Mouse (Mus musculus) MN1 (cell line): ENCODE data around the gene Lhx5.

Experiments used
- DNase-seq: peaks from one replicate; pipeline ENCODE4 v3.0.0-alpha.2; 2016; ENCODE audit warnings: low spot score

The Lhx5 gene

DNA sequence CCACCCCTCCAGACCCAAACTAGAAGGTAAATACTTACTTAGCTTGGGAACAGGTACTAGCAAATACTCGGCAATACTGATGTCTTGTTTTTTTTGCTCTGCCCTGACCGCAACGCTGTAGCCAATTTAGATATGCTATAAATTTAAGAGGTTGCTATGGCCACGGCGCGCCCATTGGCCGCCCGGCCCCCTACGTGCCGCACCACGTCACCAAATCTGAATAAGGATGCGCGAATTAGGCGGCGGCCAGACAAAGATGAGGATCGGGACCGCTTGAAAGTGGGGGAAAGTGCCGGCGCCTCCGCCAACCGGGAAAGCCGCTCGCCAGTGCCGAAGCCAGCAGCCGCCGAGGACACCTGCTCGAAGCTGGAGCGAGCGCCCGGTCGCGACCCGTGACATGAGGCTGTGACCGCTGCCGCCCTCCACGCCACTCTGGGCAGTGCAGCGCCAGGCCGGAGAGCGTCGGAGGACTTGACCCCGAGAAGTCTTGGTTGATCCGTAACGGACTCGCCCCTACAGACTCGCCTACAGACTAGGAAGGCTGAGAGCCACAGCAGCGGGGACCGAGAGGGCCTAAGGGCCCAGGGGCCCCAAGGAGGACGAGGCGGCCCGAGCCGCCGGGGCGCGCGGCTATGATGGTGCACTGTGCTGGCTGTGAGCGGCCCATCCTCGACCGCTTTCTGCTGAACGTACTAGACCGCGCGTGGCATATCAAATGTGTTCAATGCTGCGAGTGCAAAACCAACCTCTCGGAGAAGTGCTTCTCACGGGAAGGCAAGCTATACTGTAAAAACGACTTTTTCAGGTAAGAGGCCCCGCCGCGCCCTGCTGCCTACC is at the start of gene Lhx5:
Gene Lhx5 (plus strand): TSS at position 51 of the 837 bp plus-strand sequence.
- no peak for DNase-seq

DNA sequence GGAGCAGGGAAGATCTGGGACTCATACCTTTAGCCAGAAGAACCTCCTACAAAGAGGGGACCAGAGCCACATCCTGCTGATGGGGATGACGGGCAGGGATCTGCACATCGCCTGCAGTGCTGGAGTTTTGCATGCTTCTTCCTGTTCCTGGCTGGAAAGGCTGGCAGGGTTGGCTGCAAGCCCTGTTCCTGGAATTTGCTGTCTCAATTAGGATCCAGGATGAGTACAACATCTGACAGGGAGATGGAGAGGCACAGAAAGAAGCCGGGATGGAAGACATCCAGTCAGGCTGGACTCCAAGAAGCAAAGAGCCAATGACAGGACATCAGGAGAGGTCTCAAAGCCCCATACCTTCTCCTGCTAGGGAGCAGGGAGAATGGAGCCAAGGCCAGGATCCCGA is 45.1 kb upstream of the Lhx5 start:
- no peak for DNase-seq

DNA sequence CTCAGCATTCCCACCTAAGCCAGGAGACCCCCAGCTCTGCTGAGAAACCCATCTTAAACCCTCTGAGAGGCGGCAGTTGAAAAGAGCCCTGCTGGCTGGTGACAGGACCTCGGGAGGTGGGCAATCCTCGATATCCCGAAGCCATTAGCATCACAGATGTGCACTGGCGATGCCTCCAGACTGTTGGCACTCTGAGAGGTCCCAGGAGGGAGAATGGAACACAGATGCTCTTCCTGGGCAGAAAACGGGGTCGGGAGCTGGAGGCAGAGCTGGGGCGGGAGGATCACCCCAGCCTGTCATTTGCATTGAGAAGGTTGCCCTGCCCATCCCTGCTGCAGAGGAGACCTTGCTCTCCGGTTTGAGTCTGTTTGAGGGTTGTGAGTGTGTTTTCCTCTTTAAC is 42.7 kb upstream of the Lhx5 start:
- DNase-seq, result no peak

DNA sequence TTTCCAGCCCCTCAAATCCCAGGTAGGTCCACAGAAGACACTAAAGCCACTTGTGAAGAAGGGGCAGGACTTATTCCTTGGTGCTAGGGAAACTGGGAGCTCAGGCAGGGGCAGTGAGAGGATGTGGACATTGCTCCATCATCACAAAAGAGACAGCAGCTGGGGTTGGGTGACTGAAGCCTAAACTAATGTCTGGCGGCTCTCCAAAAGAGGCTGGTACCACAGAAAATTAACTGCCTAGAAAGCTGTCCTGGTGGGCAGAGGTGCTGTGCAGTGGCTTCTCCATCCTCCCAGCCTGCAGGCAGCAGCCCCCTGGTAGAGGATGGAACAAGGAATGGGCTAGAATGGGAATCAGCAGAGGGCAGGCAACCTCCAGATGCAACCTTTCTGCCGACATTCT is 41.5 kb upstream of the Lhx5 start:
- DNase-seq, result no peak

DNA sequence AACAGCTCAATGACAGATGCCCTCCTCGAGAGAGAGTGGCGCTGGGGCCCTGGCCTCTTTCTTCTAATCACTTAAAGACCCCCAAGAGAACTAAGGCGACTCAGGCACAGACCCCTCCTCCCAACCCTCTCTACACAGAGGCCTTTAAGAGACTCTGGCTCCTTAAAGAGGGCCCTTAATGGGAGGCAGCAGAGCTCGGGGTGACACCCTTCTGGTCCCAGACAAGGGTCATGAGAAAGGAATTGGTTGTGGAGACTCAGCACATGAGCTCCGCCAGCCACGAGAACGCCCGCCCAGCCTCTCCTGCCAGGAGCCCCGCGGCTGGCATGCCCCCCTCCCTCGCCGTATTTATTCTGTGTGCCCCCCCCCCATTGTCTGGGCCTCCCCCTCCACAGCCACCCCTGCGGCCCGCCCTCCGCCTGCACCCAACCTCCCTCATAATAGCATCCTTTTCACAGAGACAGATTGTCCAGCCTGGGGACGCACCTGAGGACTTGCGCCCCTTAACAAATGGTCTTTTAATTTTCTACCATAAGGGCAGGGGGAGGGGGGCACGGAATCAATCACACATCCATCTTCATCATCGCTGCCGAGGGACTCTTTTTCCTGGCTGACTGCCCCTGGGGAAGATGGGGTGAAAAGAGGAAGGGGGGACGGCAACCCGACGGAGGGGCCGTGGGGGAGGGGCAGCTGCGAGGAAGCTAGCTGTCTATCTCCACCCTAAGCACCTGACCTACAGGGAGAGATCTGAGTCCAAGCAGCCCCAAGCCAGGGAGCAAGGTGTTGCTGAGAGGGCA is 37.4 kb upstream of the Lhx5 start:
- no peak for DNase-seq

DNA sequence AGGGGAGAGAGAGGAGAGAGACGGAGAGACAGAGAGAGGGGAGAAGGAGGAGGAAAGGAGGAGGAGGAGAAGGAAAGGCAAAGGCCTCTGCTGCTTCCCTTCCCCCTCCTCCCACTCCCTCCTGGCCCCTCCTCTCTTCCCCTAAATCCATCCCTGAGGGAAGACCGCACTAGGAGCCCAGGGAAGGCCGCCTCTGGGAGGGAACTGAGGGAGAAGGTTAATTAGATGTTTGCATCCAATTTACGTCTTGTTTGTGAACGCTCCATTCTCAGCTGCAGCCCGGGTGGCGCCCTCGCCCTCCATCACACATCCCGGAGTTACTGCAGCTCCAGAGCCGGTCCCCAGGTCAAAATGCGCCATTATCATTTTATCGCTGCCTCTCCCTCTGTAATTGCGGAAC is 33.5 kb upstream of the Lhx5 start:
- no peak for DNase-seq

DNA sequence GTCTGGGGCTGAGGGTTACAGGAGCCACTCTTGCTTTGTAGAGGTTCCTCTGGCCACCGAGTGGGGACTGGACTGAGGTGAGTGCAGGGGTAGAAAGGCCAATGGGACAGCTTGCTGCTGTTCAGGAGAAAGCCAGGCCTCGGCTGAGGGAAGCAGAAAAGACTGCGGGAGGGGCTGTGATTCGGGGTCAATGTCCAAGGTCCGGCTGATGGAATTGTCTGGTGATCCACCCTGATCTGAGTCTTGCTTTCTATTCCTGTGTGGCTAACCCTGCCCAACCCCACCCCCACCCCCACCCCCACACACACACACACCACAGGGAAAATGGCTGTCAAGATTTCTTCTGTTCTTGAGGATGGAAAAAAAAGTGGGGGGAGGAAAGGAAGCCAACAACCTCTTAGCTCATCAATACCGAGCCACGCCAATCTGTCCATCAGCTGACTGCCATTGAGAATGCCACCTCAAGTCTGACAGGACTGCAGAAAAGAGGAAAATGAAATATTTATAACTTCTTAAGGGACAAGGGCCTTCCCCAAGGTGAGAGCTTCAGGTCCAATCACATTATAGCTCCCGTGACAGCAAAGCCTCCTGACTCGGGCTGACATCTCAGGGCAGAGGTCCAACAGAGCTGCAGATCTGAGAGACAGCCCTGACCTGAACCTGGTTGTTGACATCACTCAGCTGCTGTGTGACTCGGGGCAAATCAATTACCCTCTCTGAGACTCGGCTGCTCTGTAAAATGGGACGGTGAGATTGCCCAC is 26.5 kb upstream of the Lhx5 start:
- DNase-seq, result no peak

DNA sequence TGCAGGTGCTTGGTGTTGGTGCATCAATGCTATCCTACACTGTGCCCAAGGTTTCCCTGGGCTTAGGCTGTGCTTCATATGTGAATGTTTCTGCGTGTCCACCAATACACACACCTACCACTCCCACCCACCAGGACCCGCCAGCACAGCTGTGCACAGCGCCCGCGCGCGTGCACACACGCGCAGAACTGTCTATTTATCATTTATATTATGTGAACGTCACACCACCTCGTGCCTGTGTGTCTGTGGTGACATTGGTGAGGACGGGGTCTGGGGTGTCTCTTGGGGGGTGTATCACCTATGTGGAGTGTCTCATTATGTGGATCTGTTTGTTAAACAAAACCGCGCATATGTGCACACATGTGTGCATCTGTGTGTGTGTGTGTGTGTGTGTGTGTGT is 22.6 kb upstream of the Lhx5 start:
- DNase-seq, result no peak

DNA sequence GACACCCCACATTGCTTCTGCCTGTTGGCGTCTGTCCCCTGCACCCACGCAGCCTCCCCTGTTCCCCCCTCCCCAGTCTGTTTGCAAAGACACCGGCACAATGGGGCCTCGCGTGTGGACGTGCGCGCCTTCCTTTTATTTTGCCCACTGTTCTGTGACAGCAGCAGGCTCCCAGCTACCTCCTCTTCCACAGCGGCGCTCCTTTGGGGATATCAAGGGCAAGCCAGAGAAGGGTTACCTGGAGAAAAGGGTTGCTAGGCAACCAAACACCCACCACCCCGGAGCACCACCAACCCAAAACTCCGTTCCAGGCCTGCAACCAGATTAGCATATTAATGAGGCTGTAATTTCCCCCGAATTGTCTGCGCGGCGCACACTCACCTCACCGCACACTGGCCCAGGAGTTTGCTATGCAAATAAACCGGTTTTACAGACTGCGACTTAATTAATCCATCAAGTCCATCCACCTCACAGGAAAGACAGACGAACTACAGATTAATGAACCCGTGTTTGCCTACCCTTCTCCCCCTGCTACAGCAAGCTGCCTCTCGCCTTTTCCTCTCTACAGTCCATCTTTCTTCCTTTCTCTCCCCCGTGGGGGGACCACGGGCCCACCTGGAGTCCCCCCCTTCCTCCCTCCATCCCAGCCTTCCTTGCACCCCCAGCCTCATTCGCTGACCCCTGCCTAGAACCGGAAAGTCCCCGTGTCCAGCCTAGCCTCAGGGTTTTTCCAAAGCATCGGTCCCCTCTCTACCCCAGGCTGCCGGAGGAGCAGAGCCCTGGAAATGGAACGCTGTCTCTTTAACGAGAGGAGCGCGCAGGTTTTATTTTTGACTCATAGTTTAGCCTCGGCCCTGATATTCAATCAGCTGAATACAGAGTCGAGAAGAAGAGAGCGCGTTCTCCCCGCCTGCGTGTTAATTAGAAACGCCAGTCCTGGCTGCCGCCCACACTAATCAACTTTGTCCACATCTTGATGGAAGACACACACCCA is 21.8 kb upstream of the Lhx5 start:
- DNase-seq, result no peak

DNA sequence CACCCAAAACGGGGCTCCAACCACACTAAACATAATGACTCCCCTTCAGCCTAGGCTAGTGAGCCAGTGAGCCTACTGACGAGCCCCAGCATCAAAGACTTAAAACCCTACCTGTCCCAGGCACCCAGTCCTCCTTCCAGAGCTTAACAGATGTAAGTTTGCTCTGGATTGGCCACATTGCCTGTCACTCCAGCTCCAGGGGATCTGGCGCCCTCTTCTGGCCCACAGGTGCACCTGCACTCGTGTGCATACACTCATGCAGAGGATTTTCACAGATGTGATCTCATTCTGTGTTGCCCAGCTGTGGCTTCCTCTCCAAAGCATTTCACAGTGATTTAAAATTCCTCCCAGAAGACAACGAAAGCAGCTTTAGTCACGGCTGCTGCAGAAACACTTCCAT is 18.1 kb upstream of the Lhx5 start:
- no peak for DNase-seq

DNA sequence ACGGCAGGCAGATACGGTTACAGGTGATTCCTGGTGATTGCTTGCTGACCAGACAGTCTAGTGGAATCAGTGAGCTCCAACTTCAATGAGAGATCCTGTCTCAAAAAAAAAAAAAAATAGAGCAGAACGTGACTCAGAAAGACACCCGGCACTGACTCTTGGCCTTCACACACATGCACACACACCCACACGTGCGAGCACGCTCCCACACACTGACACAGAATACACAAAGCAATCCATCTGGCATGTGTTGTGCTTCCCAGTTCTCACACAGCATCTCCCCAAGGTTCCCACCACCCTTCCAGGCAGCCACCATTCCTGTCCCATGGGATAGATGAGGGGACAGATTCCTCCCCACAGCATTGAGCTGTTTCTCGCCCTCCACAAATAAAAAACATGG is 11.4 kb upstream of the Lhx5 start:
- no peak for DNase-seq

DNA sequence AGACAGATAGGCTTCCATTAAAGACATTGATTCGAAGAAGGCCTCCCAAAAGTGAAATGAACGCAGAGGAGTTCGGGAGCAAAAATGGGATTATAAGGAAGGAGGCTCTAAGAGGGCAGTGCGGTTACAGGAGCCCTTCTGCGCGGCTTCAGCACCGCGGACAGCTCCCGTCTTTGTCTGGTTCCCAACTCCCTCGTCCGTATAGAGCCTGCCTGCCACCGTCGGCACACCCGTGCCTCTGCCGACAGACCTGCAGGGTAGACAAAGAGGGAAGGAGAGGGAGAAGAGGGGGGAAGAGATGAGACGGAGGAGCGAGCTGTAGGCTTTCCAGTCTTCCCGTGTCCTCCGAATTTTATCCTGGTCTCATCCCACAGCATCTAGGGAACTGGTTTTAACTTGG is 7.5 kb upstream of the Lhx5 start:
- DNase-seq, result no peak

DNA sequence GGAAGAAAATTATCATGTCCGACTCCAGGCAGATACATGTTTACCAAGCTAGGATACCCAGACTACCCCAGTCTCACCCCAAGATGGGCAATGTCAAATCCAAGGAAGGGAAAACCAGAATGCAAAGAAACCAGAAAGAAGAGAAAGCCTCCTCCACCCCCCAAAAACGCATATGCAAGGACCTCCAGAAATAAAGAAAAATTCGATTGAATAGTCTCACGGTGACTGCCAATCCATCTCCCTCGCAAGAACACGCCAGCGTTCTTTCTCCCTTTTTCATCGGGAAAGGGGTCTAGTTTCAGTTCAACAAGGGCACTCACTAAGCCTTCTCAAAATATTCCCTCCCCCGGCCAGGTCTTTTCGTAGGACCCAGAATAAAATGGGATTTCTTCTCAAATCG is 6.8 kb upstream of the Lhx5 start:
- DNase-seq, result no peak

DNA sequence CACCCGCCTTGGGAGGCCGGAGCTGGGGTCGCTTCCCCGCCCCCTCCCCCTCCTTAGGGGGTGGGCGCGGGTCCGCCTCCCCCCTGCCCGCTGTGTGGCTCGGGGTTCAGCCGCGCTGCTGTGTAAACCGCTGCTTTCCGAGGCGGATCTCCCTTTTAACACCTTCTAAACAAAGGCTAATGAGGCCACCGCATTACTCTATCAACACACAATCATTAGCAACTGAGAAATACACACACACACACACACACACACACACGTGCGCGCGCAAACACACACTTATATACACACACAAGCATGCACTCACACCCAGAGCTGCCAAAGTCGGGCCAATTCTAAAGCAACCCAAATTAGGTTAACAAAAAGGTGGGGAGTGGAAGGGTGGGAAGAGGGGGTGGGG is 5.8 kb upstream of the Lhx5 start:
- no peak for DNase-seq

DNA sequence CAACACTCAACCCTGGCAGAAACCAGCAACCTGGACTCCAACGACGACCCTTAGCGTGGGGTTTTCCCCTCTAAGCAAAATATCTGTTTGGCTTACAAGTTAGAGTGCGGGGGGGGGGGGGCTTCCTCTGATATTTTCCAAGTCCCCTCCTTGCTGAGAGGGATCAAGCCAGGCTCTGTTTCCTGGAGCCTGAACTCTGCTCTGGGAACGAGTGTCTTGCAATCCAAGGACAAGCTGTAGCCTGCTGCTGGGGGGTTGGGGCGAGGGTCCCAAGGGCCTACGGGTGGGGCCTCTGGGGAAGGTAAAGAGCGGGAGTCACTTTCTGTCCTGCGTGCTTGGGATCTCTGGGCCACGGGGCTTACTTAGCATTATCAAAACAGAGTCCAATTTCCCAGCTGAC is 4.9 kb upstream of the Lhx5 start:
- DNase-seq, result no peak

DNA sequence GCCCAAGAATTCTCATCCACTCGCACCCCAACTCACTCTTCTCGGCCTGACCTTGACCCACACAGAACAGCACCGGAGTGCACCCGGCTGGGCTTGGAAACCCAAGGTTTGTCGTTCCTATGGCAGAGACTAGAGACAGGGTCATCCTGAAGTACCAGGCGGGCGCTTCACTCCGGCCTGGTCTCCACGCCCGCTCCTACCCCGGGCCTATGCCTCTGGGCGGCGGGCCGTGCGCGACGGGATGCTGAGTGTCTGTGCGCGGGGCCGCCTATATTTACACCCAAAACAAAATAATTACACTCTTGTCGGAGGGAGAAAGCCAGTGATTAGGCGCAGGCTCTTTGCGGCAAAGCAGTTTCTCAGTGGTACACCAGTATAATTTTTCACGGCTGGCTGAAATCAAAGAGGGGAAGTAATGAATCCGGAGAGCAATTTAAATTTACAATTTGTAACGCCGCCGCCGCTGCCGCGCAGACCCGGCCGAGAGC is 4.0 kb upstream of the Lhx5 start:
- DNase-seq, result no peak

DNA sequence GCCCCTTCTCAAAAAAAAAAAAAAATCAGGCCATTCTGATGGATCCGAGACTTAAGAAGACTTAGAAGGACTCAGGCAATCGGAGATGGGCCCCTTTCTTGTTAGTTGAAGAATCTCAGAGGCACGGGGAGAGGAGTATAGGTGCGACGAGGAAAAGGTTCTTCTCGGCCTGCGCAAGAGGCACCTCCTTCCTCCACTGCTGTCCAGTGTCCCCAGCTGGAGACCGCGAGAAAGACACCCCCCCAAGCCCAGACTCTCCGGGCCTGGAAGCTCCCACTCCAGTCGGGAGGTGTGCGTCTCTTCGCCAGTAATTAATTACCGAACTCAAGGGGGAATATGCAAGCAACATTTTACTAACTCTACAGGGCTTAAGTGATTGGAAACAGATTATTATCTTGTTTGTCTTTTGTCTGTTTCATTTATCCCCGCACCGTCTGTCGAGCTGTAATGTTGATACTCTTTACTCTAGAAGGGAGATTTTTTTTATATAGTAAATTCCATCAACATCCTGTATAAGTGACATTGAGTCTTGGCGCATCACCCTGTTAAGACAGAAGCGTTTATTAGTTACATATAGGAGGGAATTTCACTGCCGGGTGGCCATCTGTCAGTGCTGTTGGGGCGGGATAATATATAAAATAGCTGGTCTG is 3.2 kb upstream of the Lhx5 start:
- no peak for DNase-seq

DNA sequence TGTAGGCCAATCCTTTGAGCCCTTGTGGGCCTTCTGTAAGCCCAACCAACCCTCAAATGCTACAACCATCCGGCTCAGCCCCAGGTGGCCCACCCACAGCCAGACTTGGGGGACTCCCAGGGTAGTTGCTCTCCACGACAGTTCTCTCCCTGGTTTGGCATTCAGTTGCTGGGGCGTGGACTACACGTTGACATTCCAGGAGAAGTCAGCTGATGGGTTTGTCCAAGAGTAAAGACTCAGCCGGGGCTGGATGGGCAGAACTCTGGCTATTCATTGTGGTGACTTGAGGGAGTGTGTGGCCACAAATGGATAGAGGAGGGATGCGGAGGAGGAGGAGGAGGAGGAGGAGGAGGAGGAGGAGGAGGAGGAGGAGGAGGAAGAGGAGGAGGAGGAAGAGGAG is 2.5 kb upstream of the Lhx5 start:
- DNase-seq, result no peak

DNA sequence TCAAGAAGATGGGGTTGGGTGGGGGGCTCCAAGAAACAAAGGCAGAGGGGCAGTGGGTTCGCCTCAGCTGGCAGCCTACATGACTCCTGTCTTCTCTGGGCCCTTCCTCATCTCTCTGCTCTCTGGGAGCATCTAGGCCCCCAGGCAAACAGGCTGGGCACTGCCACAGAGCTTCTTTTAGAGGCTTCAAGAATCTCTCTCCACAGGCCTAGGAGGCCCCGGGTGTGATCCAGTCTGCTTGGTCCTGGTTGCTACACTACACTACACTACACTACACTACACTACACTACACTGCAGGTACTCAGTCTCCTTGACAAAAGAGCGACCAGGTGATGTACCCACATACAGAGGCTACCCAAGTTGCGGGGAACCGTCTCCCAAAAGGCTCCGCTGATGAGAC is 1.8 kb upstream of the Lhx5 start:
- no peak for DNase-seq

DNA sequence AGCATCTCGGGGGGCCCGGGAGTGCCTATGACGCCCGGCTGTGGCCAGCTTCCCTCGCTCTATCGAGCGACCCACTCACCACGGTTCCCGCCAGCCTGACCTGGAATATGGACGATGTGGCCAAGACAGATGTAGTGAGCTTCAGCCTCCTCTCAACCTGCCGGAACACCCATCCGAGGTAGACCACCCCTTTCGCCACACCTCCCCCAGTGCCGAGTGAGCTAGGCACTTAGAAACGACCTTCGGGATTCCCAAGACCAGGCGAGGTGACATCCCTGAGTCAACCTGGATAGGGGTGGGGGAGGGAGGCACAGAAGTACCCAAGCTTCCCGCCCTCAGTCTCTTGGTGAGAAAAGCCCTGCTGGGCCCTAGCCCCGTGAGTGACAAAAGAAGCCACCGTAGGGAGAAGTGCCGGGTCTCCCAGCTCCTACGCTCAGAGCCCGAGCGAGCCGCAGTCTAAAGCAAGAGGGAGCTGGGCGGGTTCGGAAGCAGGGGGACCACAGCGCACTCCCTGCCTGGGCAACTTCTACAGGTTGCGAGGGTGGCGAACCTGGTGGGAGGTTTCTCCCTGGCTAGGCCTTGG is 407 bp upstream of the Lhx5 start:
- DNase-seq, result no peak
